Mouse (Mus musculus): ENCODE measurements around the gene Myh9. TPM values are rescaled to one million over a fixed set of nuclear protein-coding genes. Genes with fewer than 3 reads are reported as not detected.

The Myh9 gene
- polyA plus RNA-seq, 1 experiment: 187 TPM

DNA sequence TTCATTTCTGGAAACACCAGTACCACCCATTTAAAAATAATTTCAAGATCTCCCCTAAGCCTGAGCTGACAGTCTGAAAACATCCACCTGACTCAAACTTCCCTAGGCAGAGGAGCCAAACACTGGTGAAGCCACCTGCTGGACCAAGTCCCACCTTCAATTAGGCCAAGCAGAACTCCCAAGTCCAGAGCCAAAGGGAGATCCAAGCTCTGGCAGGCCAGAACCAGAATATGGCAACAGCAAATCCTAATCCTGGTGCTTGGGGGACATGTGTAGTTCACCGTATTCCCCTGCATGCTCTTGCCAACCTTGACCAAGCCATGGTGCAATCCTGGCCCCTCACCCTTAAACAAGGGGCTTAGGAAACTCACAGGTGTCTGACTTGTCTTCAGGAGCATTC, 17.7 kb downstream of the Myh9 start:
- no peak for TF ChIP-seq GATA1 (IDR thresholded peaks at IDR 0.05; ENCODE audit: low read length)

DNA sequence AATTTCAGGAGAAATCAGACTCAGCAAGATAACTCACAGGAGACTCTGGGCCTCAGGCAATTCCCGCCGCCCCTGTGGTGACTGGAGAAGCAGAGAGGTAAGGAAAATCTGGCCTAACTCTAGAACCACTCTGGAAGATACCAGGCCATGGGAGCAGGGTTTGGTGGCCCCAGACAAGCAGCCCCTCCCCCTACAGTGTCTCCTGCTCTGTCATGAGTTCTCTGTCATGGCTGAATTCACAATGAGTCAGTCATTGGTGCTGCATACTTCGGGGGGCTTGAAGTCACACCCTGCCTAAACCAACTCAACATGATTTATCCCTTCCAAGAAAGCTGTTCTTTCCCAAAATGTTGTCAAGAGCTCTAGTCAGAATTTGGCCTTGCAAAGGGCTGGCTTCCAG, 18.3 kb downstream of the Myh9 start:
- no peak for TF ChIP-seq GATA1 (IDR thresholded peaks at IDR 0.05; ENCODE audit: low read length)

DNA sequence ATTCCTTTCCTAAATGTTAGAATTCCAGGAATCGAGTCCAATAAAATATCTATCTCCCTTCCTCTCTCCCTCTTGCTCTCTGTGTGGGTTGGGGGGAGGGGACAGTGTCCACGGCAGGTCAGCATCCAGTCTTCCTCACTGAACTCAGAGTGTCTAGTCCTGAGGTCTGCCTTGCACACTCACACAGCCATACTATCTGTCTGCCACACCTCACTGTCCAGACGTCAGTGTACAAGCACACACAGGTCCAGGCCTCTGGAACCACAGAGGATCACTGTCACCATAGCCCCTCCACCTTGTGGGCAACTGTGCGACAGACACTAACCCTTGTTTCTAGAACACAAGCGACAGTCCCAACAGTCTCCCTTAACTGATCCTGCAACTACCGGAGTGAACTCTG, 18.8 kb downstream of the Myh9 start:
- no peak for TF ChIP-seq GATA1 (IDR thresholded peaks at IDR 0.05; ENCODE audit: low read length)

DNA sequence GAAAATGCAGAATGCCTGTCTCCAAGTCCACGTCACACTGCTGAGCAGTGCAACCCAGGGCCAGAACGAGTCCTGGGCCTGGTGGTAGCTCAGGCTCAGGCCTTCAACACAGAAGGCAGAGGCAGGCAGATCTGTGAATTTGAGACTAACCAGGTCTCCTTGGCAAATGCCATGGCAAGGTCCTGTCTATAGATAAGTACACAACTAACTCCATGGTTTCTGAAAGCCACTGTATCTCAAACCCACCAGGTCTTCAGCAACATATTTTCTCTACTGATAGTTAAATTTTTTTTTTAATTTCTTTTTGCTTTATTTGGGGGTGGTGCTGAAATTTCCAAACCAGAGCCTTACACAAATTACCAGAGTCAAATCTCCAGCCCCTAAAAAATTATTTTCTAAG, 19.3 kb downstream of the Myh9 start:
- TF ChIP-seq GATA1 (IDR thresholded peaks at IDR 0.05; ENCODE audit: low read length): no peak

DNA sequence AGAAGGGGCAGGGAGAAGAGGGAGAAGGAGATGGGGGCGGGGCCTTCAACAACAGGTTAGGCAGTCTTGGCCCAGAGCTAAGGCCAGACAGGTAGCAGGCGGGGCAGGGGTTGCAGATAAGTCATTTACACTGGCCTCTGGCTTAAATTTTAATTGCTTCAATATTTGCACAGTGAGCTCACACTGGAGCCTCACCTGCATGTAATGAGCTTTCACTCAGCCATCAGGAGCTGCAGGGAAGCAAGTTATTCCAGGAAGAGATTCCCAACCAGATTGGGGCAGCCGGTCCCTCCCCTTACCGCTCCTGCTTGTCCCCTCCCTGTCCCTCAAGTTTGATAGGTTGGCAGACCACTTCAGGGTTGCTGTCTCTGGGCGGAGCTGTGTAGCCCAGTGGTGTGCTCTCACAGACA, 19.9 kb downstream of the Myh9 start:
- no peak for TF ChIP-seq GATA1 (IDR thresholded peaks at IDR 0.05; ENCODE audit: low read length)

DNA sequence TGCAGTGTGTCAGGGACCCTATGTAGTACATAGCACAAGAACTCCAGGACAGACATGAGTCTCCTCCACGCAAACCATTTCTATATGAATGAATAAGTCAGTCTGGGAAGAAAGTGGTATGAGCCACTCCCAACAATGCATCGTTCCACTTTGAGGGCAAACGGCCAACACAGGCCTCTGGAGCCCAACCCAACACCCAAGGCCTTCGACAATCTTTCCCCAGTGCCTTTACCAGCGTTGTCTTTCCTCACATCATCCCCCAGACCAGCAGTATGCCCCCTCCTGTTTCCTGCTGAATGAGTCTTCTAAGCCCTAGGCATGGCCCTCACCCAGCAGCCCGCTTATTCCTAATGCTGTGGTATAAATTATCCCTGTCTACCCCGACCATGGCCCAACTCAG, 20.6 kb downstream of the Myh9 start:
- TF ChIP-seq GATA1 (IDR thresholded peaks at IDR 0.05; ENCODE audit: low read length): no peak

DNA sequence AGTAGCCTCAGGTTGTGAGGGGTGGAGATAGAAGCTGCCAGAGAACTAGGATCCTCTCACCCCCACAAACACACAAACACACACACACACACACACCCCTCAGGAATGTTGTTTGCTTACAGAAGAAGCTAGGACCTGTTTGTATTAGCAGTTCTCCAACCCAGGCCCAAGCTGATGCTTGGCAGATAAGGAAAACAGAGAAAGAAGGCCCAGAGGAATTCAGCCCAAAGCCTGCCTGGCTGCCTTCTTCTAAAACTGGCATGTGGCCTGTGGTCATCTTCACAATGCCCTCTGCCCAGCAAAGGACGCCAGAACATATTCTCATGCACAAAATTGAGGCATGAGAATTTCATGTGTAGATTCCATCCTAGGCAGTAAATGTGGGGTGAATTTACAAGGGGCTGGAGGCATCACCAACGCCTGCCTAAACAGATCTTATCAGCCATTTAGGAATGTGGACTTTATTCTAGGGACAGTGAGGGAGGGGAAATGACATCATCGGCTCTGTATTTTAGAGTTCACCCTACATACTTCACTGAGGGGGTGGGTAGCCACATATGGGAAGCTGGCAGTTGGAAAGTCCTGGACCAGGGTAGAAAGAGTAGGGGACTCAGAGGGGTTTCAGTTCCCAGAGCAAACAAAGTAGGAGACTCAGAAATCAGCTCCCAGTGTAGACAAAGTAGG, 21.4 kb downstream of the Myh9 start:
- no peak for TF ChIP-seq GATA1 (IDR thresholded peaks at IDR 0.05; ENCODE audit: low read length)

DNA sequence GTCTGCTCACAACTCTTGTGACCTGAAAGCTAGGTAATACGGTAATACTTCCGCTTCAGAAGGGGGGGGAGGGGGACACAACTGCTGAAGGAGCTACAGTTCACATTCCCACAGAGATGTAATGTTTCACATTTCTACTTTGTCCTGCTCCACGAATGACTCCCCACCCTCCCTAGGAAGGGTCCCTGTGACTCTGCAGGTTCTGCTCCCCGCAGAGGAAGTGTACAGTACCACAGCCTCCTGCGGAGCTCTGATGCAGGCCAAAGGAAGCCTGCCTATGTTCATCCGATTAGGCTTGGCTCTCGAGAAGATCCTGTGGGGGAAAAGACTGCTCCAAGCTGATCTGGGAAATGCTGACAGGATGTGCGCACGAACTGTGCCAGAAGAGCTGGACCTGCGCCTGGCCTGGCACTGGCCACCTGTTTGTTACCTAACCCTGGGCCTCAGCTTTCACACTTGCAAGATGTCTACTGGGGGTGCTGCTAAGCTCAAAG, 22.0 kb downstream of the Myh9 start:
- no peak for TF ChIP-seq GATA1 (IDR thresholded peaks at IDR 0.05; ENCODE audit: low read length)

DNA sequence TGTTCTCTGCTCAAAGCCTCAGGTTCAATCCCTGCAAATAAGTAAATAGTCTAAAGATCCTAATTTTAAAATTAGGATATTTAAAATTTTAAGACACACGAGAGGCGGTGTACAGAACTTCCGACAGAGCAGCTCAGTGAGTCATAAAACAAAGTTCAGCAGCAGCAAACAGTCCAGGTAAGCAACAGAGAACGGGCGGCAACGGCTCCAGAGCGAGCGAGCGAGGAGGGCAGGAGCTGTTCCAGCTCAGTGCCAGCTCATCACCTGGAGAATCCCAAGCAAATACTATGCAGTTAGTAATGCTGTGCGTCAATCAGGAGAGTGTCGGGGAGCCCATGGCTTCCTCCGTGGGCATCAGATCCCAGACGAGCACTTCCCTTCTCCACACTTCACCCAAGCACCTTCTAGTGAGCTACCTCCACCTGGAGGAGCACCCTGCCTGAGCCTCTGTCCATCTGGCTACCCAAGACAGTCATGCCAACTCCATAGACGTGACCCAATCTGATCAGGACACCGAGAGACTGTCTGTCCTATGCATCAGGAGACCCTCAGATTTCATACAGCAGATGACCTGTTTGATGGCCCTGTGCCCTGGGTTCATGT, 23.3 kb downstream of the Myh9 start:
- TF ChIP-seq GATA1 (IDR thresholded peaks at IDR 0.05; ENCODE audit: low read length): no peak

DNA sequence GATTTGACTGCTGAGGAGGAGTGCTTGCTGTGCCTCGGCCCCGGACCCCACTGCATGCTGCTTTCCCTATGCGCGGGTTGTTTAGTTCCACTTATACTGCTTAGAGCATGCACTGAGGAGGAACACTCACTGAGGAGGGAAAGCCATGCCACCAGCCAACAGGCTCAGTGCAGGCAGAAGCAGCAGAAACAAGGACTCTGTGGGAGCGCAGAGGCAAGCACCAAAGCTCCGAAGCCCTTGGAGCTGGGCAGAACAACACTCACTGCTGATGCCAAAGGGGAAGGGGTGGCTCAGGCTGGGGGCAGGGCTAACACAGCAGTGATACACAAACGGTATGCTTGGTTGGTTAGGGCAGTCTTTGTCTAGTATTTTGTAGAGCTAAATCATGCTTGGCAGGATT, 24.6 kb downstream of the Myh9 start:
- no peak for TF ChIP-seq GATA1 (IDR thresholded peaks at IDR 0.05; ENCODE audit: low read length)

DNA sequence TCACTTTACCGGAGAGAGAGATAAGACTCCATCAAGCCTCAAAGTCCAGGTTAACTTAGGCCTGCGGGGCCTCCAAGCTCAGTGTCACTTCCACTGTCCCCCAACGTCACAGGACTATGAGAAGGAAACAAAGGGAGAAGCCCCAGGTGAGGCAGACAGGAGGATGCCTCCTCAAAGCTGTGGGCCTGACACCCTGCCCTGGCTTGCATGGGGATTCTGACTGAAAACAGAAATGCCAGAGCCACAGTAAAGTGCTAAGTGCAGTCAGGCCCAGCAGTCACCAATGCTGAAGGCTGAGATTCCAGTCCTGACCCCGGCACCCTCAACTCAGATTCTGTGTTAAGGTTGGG, 25.4 kb downstream of the Myh9 start:
- no peak for TF ChIP-seq GATA1 (IDR thresholded peaks at IDR 0.05; ENCODE audit: low read length)

DNA sequence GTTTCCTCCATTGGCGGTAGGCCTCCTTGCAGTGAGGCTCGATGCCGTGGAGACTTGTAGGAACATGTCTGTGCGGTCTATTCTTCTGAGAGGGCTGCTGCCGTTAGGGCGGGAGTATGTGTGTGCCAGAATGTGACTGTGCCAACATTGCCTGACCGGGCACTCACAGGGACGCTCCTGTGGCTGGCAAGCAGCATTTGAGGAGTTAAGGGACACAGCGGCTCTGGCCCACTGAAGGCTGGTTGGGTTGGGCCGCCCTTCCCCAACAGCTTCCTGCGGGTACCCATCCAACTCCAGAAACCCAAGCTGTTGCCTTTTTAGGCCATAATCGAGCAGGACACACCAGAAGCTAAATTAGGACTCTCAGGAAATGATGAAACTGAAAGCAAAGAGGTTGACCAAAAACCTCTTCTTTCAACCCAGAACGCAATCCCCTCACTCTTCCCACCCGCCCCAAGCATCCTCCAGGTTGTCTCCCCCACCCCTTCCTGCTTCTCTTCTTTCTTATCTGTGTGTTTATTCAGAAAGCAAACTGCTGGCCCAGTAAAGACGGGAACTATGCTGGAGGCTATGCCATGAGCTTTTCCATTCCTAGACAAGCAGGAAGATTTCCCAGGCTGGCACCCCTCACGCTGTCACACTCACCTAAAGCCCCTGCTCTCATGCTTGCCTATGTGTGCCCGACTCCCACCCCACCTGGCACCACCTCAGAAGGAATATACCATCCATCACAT, 25.9 kb downstream of the Myh9 start:
- TF ChIP-seq GATA1 (IDR thresholded peaks at IDR 0.05; ENCODE audit: low read length): no peak

DNA sequence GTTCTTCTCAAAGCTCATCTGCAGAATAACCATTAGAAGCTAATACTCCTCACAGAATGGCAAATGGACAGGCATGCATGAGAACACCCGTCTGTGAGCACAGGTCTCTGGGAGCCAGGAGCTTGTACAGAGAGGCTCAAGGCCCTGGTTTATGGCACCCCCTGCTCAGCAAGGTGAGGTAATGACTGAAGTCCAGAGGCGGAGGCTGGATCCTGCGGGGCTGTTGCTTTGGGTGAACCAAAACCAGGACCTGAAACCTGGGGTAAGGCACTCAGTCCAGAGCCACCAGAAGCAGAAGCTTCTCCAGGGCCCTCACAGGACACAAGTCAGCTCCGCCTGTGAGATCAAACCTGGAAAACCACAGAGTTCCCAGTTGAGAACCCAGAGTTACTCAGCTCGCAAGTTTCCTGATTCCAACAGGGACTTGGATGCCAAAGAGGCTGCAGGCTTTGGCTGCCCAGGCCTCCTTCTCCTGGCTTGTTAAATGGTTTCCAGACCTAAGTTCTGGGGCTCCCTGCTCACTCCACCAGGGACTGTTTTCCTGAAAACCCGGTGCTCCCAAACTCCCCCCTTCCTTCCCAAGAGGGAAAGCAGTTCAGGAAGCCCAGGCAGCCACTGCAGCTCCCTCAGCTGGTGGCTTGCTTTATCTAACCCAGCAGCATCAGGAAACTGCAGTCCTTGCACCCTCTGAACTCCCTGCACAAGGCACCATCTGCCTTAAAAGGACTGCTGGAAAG, 28.2 kb downstream of the Myh9 start:
- no peak for TF ChIP-seq GATA1 (IDR thresholded peaks at IDR 0.05; ENCODE audit: low read length)

DNA sequence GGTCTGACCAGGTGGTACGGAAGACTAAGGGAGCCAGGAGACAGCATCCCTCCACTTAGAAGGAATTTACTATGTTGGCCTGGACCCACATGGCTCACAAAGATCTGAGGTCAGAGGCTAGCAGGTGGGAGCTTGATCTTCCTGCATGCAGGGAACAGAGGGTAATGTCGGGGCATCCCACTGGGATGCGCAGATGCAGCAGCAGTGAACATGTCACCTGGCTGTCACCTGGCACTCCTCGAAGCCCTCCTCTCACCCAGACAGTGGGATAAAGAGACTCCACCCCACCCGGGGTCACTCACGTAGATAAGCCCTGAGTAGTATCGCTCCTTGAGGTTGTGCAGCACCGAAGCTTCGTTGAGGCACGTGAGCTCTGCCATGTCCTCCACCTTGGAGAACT, 29.4 kb downstream of the Myh9 start:
- TF ChIP-seq GATA1 (IDR thresholded peaks at IDR 0.05; ENCODE audit: low read length): no peak

DNA sequence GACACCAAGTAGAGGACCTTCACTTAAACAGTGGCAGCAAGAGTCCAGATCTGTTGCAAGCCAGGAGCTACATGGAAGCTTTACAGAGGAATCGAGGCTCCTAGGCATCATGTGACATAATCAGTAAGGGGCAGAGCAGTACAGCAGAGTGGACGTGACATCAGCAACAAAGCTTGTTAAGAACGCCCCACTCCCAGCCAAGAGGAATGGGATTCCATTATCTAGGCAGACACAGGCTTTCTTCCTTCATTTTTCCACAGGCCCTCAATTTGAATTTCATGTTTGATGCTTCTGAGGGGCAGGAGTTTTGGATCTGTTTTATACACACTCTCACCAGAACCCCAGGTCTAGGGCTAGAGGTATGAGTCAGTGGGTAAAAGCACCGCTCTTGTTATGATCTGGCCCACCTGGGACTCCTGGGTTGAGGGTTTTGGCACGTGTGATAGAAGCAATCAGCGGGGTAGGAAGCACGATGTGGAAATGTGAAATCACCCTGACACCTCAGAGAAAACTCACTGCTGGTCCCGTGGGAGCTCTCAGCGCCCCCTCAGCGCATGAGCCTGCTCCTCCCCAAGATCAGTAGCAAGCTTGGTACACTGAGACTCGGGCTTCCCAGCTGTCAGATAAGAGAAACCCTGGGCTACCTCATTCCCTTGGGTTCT, 30.7 kb downstream of the Myh9 start:
- no peak for TF ChIP-seq GATA1 (IDR thresholded peaks at IDR 0.05; ENCODE audit: low read length)

All from G1E-ER4 (cell line).